Mouse (Mus musculus): ENCODE results near the gene Cox17. TPM values are rescaled to one million over a fixed set of nuclear protein-coding genes. Genes with fewer than 3 reads are reported as not detected.
A peak's percentile ranks its signal among the peaks of the same experiment; 100 is the strongest.

Cox17 gene
- polyA plus RNA-seq, 1 experiment from 2014 or later, result 147 TPM

GRCm38 (mm10) chr16:38375182-38375581 is 28.4 kb downstream of the Cox17 start:
- Histone ChIP-seq H3K27me3 (no peaks in the 10 kb centered on the region), H3K4me3 (no peak overlapping the region), H3K4me2 (no peak overlapping the region), H3K9ac (no peak overlapping the region), H3K27ac (no peak overlapping the region), H3K4me1 (peaks cover 6% of the 10 kb centered on the region; the same call in 1 of the 2 replicates), H3K9me3 (replicated peaks) (no peaks in the 10 kb centered on the region), H3K36me3 (ENCODE audit: poor library complexity, severe bottlenecking) (no peaks in the 10 kb centered on the region)
- 84% methylated on average over 7 of the region's 7 CpGs for WGBS
- no peak for ATAC-seq

- Histone ChIP-seq H3K4me1 (peaks cover 6% of the 10 kb centered on the region; the same call in 1 of the 2 replicates), H3K4me2 (peak overlapping the region; percentile 55), H3K9ac (peak overlapping the region; percentile 56), H3K9me3 (replicated peaks) (no peaks in the 10 kb centered on the region), H3K27ac (no peak overlapping the region; the same call in 1 of the 2 replicates), H3K27me3 (no peaks in the 10 kb centered on the region), H3K36me3 (ENCODE audit: poor library complexity, severe bottlenecking) (no peaks in the 10 kb centered on the region), H3K4me3 (peak overlapping the region; percentile 27)
- WGBS, result 28% methylated on average over 17 of the region's 17 CpGs
- peak; percentile 93 for ATAC-seq
These were observed 29.5 kb downstream of the Cox17 start for GRCm38 (mm10) chr16:38376163-38376840.

- peak; percentile 42 for ATAC-seq
- no peak overlapping the region; the same call in 1 of the 2 replicates for H3K27ac ChIP-seq
- peaks cover 6% of the 10 kb centered on the region; the same call in 1 of the 2 replicates for H3K4me1 ChIP-seq
- 58% methylated on average over 8 of the region's 8 CpGs for WGBS
- H3K36me3 ChIP-seq (ENCODE audit: poor library complexity, severe bottlenecking), result no peaks in the 10 kb centered on the region
- H3K9me3 ChIP-seq (replicated peaks), result no peaks in the 10 kb centered on the region
- peak overlapping the region; percentile 27 for H3K4me3 ChIP-seq
- peak overlapping the region; percentile 55 for H3K4me2 ChIP-seq
- peak overlapping the region; percentile 56 for H3K9ac ChIP-seq
- no peaks in the 10 kb centered on the region for H3K27me3 ChIP-seq
These were observed 30.1 kb downstream of the Cox17 start for GRCm38 (mm10) chr16:38376841-38377249.

GRCm38 (mm10) chr16:38377546-38377945 is 30.8 kb downstream of the Cox17 start:
- H3K27me3 ChIP-seq, result no peaks in the 10 kb centered on the region
- no peaks in the 10 kb centered on the region for H3K9me3 ChIP-seq (replicated peaks)
- H3K4me3 ChIP-seq, result no peak overlapping the region
- no peak overlapping the region for H3K9ac ChIP-seq
- no peak overlapping the region for H3K27ac ChIP-seq
- 85% methylated on average over 6 of the region's 6 CpGs for WGBS
- no peak for ATAC-seq
- no peak overlapping the region for H3K4me2 ChIP-seq
- H3K4me1 ChIP-seq, result peaks cover 6% of the 10 kb centered on the region; the same call in 1 of the 2 replicates
- H3K36me3 ChIP-seq (ENCODE audit: poor library complexity, severe bottlenecking), result no peaks in the 10 kb centered on the region

- 87% methylated on average over 6 of the region's 6 CpGs for WGBS
- Histone ChIP-seq H3K4me3 (no peak overlapping the region), H3K4me1 (peaks cover 6% of the 10 kb centered on the region; the same call in 1 of the 2 replicates), H3K9ac (no peak overlapping the region), H3K36me3 (ENCODE audit: poor library complexity, severe bottlenecking) (no peaks in the 10 kb centered on the region), H3K27me3 (no peaks in the 10 kb centered on the region), H3K9me3 (replicated peaks) (no peaks in the 10 kb centered on the region), H3K4me2 (no peak overlapping the region), H3K27ac (no peak overlapping the region)
- no peak for ATAC-seq
These were observed 31.8 kb downstream of the Cox17 start for GRCm38 (mm10) chr16:38378591-38378990.

GRCm38 (mm10) chr16:38379088-38379487 is 32.3 kb downstream of the Cox17 start:
- Histone ChIP-seq H3K4me1 (peaks cover 6% of the 10 kb centered on the region; the same call in 1 of the 2 replicates), H3K27me3 (no peaks in the 10 kb centered on the region), H3K4me2 (no peak overlapping the region), H3K27ac (no peak overlapping the region), H3K36me3 (ENCODE audit: poor library complexity, severe bottlenecking) (no peaks in the 10 kb centered on the region), H3K9ac (no peak overlapping the region), H3K4me3 (no peak overlapping the region), H3K9me3 (replicated peaks) (no peaks in the 10 kb centered on the region)
- 52% methylated on average over 6 of the region's 6 CpGs for WGBS
- ATAC-seq, result no peak

GRCm38 (mm10) chr16:38379493-38379892 is 32.7 kb downstream of the Cox17 start:
- no peaks in the 10 kb centered on the region for H3K9me3 ChIP-seq (replicated peaks)
- H3K27ac ChIP-seq, result no peak overlapping the region
- 59% methylated on average over 3 of the region's 3 CpGs for WGBS
- H3K4me1 ChIP-seq, result peaks cover 6% of the 10 kb centered on the region; the same call in 1 of the 2 replicates
- no peak overlapping the region for H3K9ac ChIP-seq
- no peak overlapping the region for H3K4me2 ChIP-seq
- ATAC-seq, result no peak
- H3K36me3 ChIP-seq (ENCODE audit: poor library complexity, severe bottlenecking), result no peaks in the 10 kb centered on the region
- no peaks in the 10 kb centered on the region for H3K27me3 ChIP-seq
- no peak overlapping the region for H3K4me3 ChIP-seq

GRCm38 (mm10) chr16:38379926-38380325 is 33.1 kb downstream of the Cox17 start:
- H3K4me2 ChIP-seq, result no peak overlapping the region
- H3K9me3 ChIP-seq (replicated peaks), result no peaks in the 10 kb centered on the region
- no peak overlapping the region for H3K4me3 ChIP-seq
- no peaks in the 10 kb centered on the region for H3K27me3 ChIP-seq
- no peak for ATAC-seq
- no peak overlapping the region for H3K9ac ChIP-seq
- H3K36me3 ChIP-seq (ENCODE audit: poor library complexity, severe bottlenecking), result no peaks in the 10 kb centered on the region
- WGBS, result 89% methylated on average over 3 of the region's 3 CpGs
- H3K27ac ChIP-seq, result no peak overlapping the region
- H3K4me1 ChIP-seq, result peaks cover 6% of the 10 kb centered on the region; the same call in 1 of the 2 replicates

- Histone ChIP-seq H3K4me2 (no peak overlapping the region), H3K9ac (no peak overlapping the region), H3K27ac (no peak overlapping the region), H3K27me3 (no peaks in the 10 kb centered on the region), H3K4me1 (no peaks in the 10 kb centered on the region), H3K36me3 (ENCODE audit: poor library complexity, severe bottlenecking) (no peaks in the 10 kb centered on the region), H3K9me3 (replicated peaks) (no peaks in the 10 kb centered on the region), H3K4me3 (no peak overlapping the region)
- WGBS, result 85% methylated on average over 2 of the region's 2 CpGs
- ATAC-seq, result no peak
These were observed 36.9 kb downstream of the Cox17 start for GRCm38 (mm10) chr16:38383683-38384082.

- Histone ChIP-seq H3K9me3 (replicated peaks) (no peaks in the 10 kb centered on the region), H3K4me3 (no peak overlapping the region), H3K27ac (no peak overlapping the region), H3K4me1 (no peaks in the 10 kb centered on the region), H3K9ac (no peak overlapping the region), H3K27me3 (no peaks in the 10 kb centered on the region), H3K4me2 (no peak overlapping the region), H3K36me3 (ENCODE audit: poor library complexity, severe bottlenecking) (no peaks in the 10 kb centered on the region)
- ATAC-seq, result no peak
- 88% methylated on average over 6 of the region's 6 CpGs for WGBS
These were observed 38.4 kb downstream of the Cox17 start for GRCm38 (mm10) chr16:38385184-38385634.

- H3K27me3 ChIP-seq, result no peaks in the 10 kb centered on the region
- H3K9ac ChIP-seq, result no peak overlapping the region
- ATAC-seq, result no peak
- H3K4me2 ChIP-seq, result no peak overlapping the region
- no peak overlapping the region for H3K4me3 ChIP-seq
- H3K36me3 ChIP-seq (ENCODE audit: poor library complexity, severe bottlenecking), result no peaks in the 10 kb centered on the region
- 95% methylated on average over 4 of the region's 4 CpGs for WGBS
- H3K9me3 ChIP-seq (replicated peaks), result no peaks in the 10 kb centered on the region
- H3K27ac ChIP-seq, result no peak overlapping the region
- no peaks in the 10 kb centered on the region for H3K4me1 ChIP-seq
These were observed 38.9 kb downstream of the Cox17 start for GRCm38 (mm10) chr16:38385700-38386099.

GRCm38 (mm10) chr16:38387389-38387788 is 40.6 kb downstream of the Cox17 start:
- Histone ChIP-seq H3K27ac (no peak overlapping the region), H3K4me1 (no peaks in the 10 kb centered on the region), H3K4me2 (no peak overlapping the region), H3K4me3 (no peak overlapping the region), H3K9me3 (replicated peaks) (no peaks in the 10 kb centered on the region), H3K36me3 (ENCODE audit: poor library complexity, severe bottlenecking) (no peaks in the 10 kb centered on the region), H3K9ac (no peak overlapping the region), H3K27me3 (no peaks in the 10 kb centered on the region)
- ATAC-seq, result no peak
- WGBS, result 93% methylated on average over 6 of the region's 6 CpGs

GRCm38 (mm10) chr16:38388757-38389156 is 42.0 kb downstream of the Cox17 start:
- Histone ChIP-seq H3K4me1 (no peaks in the 10 kb centered on the region), H3K27me3 (no peaks in the 10 kb centered on the region), H3K9ac (no peak overlapping the region), H3K4me3 (no peak overlapping the region), H3K9me3 (replicated peaks) (no peaks in the 10 kb centered on the region), H3K4me2 (no peak overlapping the region), H3K36me3 (ENCODE audit: poor library complexity, severe bottlenecking) (no peaks in the 10 kb centered on the region), H3K27ac (no peak overlapping the region)
- ATAC-seq, result no peak
- 80% methylated on average over 6 of the region's 6 CpGs for whole genome bisulfite sequencing
